Mouse (Mus musculus) left cerebral cortex, postnatal 14 days (tissue): ENCODE data around the gene Fancc. TPM values are rescaled to one million over a fixed set of nuclear protein-coding genes. Genes with fewer than 3 reads are reported as not detected.
A peak's percentile ranks its signal among the peaks of the same experiment; 100 is the strongest.

ENCODE experiments used
- DNase-seq, 2 experiments: peaks; one replicate each; pipeline ENCODE4 v3.0.0; 2021 to 2022; ENCODE audit warnings: low spot score in 2 of 2, mixed read lengths in 1 of 2
- intact Hi-C: fragments of 180-260 bp; cut with DNase I; formaldehyde crosslinking; loops from one replicate; pipeline ENCODE4 v1.15.1; 2025
- total RNA-seq, 2 experiments: library from RNA; stranded (reverse); gene quantifications; 2 replicates each; pipeline ENCODE4 v1.2.3; 2021

The Fancc gene
- total RNA-seq, 2 experiments from 2014 or later: 5.4 to 5.6 TPM

- intact Hi-C loops: no loop called here
- no peak for DNase-seq
Measured at GRCm38 (mm10) chr13:63522832-63523231, 25.8 kb upstream of the Fancc start.

- no peak for DNase-seq
- intact Hi-C loops: no loop called here
Measured at GRCm38 (mm10) chr13:63520110-63520509, 23.0 kb upstream of the Fancc start.

DNA sequence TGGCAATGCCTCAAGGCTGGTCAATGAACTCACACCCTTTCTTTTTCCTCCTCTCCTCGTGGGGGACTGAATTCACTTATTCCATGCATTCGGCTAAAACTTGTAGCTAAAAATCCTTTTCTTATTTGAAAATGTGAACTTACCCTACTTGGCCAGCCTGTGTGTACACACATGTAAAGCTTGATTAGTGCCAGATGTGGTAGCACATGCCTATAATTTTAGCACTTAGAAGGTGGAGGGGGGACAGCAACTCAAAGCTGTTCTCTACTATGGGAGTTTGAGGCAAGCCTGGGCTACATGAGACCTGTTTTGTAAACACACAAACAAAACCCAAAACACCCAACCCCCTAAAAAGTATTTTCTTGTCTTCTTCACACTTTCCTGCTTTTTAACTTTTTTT lies 19.5 kb upstream of the Fancc start:
- intact Hi-C loops: no loop called here
- DNase-seq: no peak

- DNase-seq: no peak
- intact Hi-C loops: no loop called here
Measured at GRCm38 (mm10) chr13:63515542-63515941, 18.5 kb upstream of the Fancc start.

- intact Hi-C loops: no loop called here
- no peak for DNase-seq
Measured at GRCm38 (mm10) chr13:63514931-63515360, 17.9 kb upstream of the Fancc start.

DNA sequence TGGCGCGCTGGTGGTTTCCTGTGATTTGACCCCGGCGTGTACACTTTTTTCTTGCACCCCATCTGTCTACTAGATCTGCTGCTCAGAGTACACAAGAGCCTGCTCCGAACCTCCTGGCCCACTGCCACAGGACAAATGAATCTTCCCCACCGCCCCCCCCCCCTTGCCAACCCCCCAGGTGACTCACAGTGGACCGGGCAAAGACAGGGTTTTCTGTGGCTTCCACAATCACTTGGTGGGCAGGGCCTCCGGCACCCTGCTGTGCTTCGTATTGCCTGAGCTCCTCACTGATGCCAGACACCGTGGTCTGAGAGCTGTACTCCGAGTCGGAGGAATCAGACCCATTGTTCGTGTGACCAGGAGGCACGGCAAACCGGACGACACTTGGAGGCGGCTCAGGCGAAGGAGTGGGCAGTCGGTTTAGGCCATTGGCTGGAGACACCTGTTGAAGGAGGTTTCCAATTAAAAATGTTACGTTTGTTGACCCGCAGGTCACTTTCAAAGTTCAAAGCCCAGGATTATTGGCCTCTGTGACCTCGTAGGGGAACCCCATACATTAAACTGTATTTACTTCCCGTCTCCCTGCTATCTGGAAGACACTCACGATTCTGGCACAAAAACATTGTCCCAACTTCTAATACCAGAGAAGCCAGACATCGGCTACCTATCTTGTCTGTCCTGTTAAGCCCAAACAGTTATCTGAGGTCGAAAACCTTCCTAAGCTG lies 16.5 kb upstream of the Fancc start:
- intact Hi-C loops: no loop called here
- no peak for DNase-seq

DNA sequence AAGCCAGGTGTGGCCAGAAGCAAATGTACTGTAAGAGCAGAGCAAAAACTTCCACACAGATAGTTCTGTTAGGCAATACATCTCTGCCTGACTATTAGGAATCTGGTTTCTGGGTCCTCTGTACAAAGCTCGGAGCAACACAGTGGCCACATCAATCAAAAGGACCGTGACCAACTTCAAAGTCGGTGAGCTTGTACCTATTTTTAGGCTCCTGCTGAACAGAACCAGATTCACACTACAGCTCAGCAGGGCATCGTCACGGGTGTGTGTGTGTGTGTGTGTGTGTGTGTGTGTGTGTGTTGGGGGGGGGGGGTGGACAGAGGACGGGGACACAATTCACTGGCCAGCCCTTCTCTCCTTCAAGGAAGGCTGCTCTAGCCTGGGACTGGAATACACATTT lies 15.3 kb upstream of the Fancc start:
- intact Hi-C loops: no loop called here
- DNase-seq: no peak

GRCm38 (mm10) chr13:63507821-63508220 lies 10.7 kb upstream of the Fancc start:
- intact Hi-C loops: no loop called here
- DNase-seq: no peak

GRCm38 (mm10) chr13:63507001-63507556 lies 10.0 kb upstream of the Fancc start:
- DNase-seq: no peak
- intact Hi-C loops: no loop called here

DNA sequence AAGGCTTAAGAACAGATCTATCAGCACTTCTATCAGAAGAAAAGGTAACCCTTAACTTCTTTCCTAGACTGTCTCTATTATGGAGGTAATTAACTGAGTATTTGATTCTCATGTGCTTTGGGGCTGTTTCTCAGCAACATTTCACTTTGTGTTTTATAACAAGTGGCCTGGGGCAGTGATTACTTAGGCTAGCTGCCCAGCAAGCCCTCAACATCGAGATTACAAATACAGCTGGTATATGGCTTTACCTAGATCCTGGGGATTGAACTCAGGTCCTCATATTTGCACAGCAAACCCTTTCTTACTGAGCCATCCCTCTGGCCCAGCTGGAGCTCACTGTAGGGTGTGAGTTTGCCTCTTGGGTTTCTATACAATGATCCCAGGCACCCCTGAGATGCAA lies 9.3 kb upstream of the Fancc start:
- no peak for DNase-seq
- intact Hi-C loops: no loop called here

DNA sequence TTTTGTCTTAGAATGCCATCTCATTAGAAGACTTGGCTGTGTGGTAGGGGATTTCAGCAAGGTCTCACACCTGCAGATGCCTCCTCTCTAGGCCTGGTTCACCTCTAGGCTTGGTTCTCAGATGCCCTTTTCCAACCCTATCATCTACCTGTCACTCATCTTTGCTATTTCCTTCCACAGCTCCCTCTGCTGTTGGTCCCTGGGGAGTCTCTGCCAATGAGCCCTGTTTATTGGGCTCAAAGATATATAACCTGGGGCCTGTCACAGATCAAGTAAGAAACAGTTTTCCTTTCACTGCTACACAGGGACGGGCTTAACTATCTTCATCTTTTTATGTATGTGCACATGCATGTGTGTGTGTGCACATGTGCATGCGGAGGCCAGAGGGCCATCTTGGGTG lies 5.3 kb upstream of the Fancc start:
- intact Hi-C loops: no loop called here
- no peak for DNase-seq

GRCm38 (mm10) chr13:63499489-63499888 lies 2.4 kb upstream of the Fancc start:
- DNase-seq: no peak
- intact Hi-C loops: no loop called here

DNA sequence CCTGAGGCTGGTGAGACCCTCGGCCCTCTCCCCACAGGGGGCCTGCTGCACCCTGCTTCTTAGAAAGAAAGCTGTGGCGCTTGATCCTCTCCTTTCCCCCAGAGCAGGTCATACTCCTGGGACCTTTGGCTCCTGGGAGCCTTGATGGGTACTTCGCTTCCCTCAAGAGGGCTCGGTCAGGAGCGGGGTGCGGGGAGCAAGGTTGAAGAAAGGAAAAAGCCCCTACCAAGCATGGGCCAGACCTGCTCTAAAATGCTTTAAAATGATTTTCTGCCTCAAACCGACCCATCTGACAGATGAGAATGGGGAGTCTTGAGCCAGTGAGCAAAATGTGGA lies 9.4 kb downstream of the Fancc start:
- no peak for DNase-seq
- intact Hi-C loops: no loop called here

DNA sequence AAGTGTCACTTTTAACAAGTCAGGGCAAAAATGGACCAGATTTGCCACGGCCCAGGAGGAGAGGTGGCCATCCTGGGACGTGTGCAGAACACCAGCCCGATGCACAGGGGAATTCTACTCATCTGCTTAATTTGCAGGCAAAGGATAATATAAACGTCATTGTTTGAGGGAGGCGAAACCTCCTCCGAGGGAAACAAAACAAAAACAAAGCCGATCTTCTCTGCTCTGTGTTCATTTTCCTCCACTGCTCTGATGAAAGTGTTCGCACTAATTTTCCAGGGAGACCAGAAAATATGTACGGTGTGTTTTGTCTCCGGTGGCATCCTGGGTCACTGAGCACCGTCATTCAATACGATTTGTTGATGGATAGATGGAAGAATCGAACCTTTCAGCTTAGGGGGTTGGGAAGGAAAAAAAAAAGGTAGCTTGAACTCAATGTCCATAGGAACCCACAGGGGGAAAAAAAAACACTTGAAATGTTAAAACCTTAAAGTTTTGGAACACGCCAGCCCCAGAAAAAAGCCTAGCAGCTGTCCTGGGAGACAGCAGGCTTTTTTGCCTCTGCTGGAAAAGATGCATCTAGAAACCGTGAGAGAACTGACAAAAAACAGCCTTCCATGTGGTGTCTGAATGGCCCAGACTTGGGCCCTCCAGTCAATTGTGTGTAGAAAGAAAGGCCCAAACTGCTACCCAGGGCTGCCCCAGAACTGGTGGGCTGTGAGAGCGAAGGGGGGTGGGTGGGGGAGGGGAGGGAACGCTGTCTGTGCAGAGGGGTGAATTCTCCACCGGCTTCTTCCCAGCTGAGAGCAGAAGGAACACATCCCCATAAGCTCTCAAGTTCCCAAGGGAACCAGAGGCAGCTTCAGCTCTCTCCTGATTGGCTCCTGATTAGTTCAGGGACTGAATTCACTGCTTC lies 10.0 kb downstream of the Fancc start:
- no peak for DNase-seq
- intact Hi-C loops: no loop called here

DNA sequence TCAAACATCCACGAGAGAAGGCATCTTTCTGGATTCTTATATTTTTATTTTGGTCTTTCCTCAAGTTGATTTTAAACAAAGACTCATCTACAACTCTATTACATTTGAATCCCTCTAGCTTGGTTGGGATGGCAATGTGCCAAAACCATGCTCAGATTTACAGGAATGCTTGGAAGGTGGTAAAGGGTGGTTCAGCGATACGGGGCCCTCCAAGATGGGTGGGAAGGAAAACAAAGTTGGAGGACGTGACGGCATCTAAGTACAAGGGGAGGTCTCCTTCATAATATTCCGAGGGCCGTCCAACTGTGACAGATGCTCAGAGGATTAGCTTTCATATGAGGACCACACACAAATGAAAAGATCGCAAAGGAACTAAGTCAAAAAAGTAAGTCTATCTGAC lies 21.7 kb downstream of the Fancc start:
- intact Hi-C loops: no loop called here
- no peak for DNase-seq

DNA sequence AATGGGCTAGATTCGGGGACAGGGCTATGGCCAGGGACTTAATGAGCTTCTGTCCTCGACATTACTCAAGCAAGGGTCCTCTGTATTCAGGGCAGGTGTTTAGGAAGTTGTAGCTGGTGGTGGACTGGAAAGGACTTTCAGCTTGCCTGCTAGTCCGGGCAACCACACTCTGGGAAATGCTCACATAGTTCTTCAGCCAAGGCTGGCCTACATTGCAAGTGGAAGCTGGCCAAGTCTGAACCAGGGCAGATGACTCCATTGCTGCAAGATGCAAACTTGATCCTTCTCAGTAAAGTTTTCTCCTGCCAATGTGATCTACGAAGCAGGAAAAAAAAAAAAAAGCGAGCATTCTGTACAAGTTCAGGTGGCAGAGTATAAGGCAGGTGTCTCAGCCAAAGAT lies 44.2 kb downstream of the Fancc start:
- peak in 1 of 2 experiments; percentile 30 for DNase-seq
- intact Hi-C loops: no loop called here

GRCm38 (mm10) chr13:63451140-63451539 lies 45.9 kb downstream of the Fancc start:
- intact Hi-C loops: no loop called here
- no peak for DNase-seq

DNA sequence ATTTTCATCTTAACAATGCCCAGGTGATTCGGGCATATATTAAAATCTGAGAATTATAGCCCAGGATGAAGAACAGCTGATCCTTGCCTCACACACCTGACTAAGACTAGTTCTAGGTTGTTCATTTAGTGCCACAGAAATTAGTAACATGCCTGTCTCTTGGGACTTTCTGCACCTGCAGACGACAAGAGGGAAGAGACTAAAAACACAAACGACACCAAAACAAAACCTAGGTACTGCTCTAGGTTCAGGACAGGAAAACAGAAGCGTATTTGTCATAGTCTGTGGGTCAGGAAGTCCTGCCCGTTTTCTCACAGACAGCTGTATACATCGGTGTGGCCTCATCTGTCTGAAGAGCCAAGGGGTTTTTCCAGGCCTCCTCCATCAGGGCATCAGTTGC lies 51.7 kb downstream of the Fancc start:
- no peak for DNase-seq
- intact Hi-C loops: no loop called here

DNA sequence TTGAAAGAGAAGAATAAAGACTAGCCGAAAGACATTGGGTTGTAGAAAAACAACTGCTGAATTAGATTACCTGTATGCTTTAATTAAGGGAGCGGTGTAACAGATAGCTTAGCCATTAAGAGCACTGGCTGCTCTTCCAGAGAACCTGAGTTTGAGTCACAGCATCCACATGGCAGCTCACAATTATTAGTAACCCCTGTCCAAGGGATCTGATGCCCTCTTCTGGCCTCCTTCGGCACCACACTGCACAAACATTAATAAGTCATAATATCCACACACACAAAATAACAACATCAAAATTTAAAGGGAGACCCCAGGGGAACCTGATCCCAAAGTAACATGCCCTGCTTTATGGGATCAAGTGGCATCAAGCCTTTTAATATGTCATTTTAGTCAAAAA lies 64.3 kb downstream of the Fancc start:
- no peak for DNase-seq
- intact Hi-C loops: loop anchor here (5.0 kb wide), 1 partner anchor 130 kb away; no protein-coding TSS in a partner anchor

- no peak for DNase-seq
- intact Hi-C loops: loop anchor here (5.0 kb wide), 1 partner anchor 130 kb away; no protein-coding TSS in a partner anchor
Measured at GRCm38 (mm10) chr13:63431857-63432191, 65.3 kb downstream of the Fancc start.
